Mouse (Mus musculus) limb, embryonic 10.5 days (tissue): ENCODE measurements around the gene Rtn4rl1. TPM values are rescaled to one million over a fixed set of nuclear protein-coding genes. Genes with fewer than 3 reads are reported as not detected.
"Not testable (repeated sequence)": the region's sequence is repeated elsewhere in the genome, so short reads cannot be mapped to it uniquely, and the experiment has no call there.

ENCODE experiments used
- DNase-seq: peaks from one replicate; pipeline ENCODE4 v3.0.0-alpha.2; 2017; ENCODE audit warnings: low spot score
- H3K27ac ChIP-seq: fragments of 300-500 bp; sonication (generic); 2 replicates; pipeline ENCODE4 v1.5.1; 2016; ENCODE audit warnings: mild to moderate bottlenecking
- H3K27me3 ChIP-seq: fragments of 300-500 bp; sonication (generic); 2 replicates; pipeline ENCODE4 v1.6.1; 2016; ENCODE audit warnings: low read depth, mild to moderate bottlenecking; ENCODE audit not compliant: poor library complexity, severe bottlenecking
- H3K36me3 ChIP-seq: fragments of 300-500 bp; sonication (generic); 2 replicates; pipeline ENCODE4 v1.6.1; 2016; ENCODE audit warnings: mild to moderate bottlenecking, moderate library complexity
- H3K4me1 ChIP-seq: fragments of 300-500 bp; sonication (generic); 2 replicates; pipeline ENCODE4 v1.6.1; 2016
- H3K4me3 ChIP-seq: fragments of 300-500 bp; sonication (generic); 2 replicates; pipeline ENCODE4 v1.5.1; 2016; ENCODE audit warnings: mild to moderate bottlenecking, moderate library complexity
- H3K9me3 ChIP-seq: fragments of 300-500 bp; sonication (generic); replicated peaks from 2 replicates; pipeline ENCODE4 v1.6.1; 2016; ENCODE audit warnings: mild to moderate bottlenecking
- WGBS: fragments of 180-500 bp; shearing (Covaris S2); methylation state at CpG from one replicate; pipeline ENCODE4 v1.1.7; 2016; 5-methylcytosine and 5-hydroxymethylcytosine counted together
- polyA plus RNA-seq: library from polyadenylated mRNA; unstranded; fragments of >200 nt; fragmentation: Nextera tagmentation; extraction: Ambion mirVana; gene quantifications from 2 replicates; pipeline ENCODE4 v1.2.1, GENCODE M21; 2016

Gene Rtn4rl1
- polyA plus RNA-seq, 1 experiment from 2014 or later: 0.90 TPM

DNA sequence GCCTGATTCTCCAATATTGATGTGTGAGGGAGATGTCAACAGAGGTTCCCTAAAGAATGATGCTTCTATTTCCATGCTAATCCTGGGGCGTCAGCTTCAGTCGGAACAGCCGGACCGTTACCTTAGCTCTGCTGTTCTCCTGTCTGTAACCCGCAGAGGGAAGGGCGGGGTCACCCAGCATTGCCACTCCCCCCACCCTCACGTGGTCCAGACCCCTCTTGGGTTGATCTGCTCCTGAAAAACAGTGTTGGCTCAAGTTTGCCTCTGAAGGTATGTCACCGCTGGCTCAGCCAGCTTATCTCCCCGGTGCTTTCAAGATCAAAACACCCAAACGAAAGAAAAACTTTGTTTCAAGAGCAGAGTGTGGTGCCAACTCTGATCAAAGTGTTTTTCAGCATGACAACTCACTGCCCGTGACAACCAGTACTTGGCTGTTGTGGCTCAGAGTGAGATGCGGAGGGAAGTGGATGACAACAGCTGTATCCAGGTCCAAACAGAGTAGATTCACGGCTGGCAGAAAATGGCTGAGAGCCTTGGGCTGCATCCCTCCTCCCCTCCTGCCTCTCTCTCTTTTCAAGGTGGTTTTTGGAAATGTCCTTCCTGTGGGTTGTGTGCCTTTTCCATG, 89.0 kb downstream of the Rtn4rl1 start:
- WGBS: 10% methylated on average over 13 of the region's 13 CpGs
- no peaks in the 10 kb centered on the region for H3K9me3 ChIP-seq
- DNase-seq: peak; percentile 56
- peaks cover 52% of the 10 kb centered on the region for H3K27me3 ChIP-seq
- no peaks in the 10 kb centered on the region for H3K36me3 ChIP-seq
- H3K4me1 ChIP-seq: peaks cover 52% of the 10 kb centered on the region
- H3K4me3 ChIP-seq: peak overlapping the region; percentile 37
- no peak overlapping the region for H3K27ac ChIP-seq

DNA sequence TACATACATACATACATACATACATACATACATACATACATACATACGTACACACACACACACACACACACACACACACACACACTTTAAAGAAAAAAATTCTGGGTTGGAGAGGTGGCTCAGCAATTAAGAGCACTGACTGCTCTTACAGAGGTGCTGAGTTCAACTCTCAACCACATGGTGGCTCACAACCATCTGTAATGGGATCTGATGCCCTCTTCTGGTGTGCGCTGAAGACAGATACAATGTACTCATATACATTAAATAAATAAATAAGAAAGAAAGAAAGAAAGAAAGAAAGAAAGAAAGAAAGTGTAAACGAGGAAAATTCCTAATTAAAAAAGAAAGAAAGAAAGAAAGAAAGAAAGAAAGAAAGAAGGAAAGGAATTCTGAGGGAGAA, 90.2 kb downstream of the Rtn4rl1 start:
- not testable (repeated sequence) for H3K9me3 ChIP-seq, H3K36me3 ChIP-seq, H3K4me3 ChIP-seq, H3K27ac ChIP-seq, DNase-seq
- Histone ChIP-seq H3K4me1 (peaks cover 43% of the 10 kb centered on the region), H3K27me3 (peaks cover 59% of the 10 kb centered on the region)
- WGBS: 76% methylated on average over 3 of the region's 3 CpGs

DNA sequence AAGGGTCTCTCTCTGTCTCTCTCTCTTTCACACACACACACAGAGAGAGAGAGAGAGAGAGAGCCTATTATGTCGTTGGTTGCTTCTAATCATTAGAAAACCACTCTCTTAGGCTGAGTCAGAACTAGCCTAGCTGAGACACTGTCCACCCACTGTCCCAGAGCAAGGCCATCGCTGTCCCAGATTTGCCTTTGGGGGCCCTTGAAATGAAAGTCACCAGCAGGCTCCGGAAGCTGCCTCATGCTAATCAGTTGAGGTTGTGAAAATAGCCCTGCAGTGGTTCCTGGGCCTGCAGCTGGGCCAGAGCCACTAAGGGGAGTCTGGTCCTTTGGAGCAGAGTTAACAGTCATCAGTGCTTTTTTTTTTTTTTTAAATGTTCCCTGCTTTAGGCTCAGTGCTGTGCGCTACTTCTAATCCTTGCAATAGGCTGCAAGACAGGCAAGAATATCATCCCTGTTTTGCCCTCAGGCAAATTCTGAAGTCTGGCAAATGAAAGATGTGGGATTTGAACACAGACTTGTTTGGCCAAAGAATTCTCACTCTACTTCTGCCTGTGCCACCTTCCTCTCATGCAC, 92.4 kb downstream of the Rtn4rl1 start:
- Histone ChIP-seq H3K27ac (no peak overlapping the region), H3K4me1 (peaks cover 21% of the 10 kb centered on the region), H3K4me3 (no peak overlapping the region), H3K36me3 (no peaks in the 10 kb centered on the region), H3K9me3 (no peaks in the 10 kb centered on the region), H3K27me3 (peaks cover 50% of the 10 kb centered on the region)
- no peak for DNase-seq
- 45% methylated on average over 4 of the region's 4 CpGs for WGBS

DNA sequence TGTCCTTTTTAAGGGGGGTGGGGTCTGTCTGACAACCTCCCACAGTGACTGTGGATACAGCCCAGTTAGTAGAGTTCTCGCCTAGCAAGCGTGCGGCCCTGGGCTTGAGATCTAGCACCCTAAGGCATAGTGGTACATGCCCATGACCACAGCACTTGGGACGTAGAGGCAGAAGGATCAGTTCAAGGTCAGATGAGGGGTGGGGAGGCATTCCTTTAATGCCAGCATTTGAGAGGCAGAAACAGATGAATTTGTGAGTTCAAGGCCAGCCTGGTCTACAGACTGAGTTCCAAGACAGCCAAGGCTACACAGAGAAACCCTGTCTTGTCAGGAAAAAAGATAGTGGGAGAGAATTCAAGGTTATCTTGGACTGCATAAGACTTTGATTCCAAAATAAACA, 93.3 kb downstream of the Rtn4rl1 start:
- Histone ChIP-seq H3K4me3 (no peak overlapping the region), H3K4me1 (peaks cover 18% of the 10 kb centered on the region), H3K9me3 (no peaks in the 10 kb centered on the region), H3K27ac (no peak overlapping the region), H3K27me3 (peaks cover 50% of the 10 kb centered on the region), H3K36me3 (no peaks in the 10 kb centered on the region)
- WGBS: 90% methylated on average over 4 of the region's 4 CpGs
- DNase-seq: no peak

DNA sequence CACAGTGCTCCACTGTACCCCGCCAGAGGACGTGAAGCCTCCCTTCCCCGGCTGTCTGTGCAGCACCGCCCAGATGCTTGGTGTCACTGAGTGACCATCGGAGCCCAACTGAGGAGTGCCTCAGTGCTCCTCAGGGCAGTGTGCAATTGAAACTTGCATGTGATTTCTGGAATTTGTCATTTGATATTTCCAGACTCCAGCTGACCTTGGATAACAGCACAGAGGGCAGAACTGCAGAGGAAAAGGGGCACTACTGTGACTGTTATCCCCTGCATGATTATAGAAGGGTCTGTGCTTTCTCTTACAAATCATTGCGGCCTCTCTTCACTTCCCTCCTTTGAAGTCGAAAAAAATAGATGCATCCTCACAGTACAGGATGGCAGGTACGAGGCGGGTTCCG, 94.4 kb downstream of the Rtn4rl1 start:
- WGBS: 80% methylated on average over 10 of the region's 10 CpGs
- Histone ChIP-seq H3K27ac (no peak overlapping the region), H3K9me3 (no peaks in the 10 kb centered on the region), H3K27me3 (peaks cover 50% of the 10 kb centered on the region), H3K4me1 (peaks cover 11% of the 10 kb centered on the region), H3K36me3 (no peaks in the 10 kb centered on the region), H3K4me3 (no peak overlapping the region)
- no peak for DNase-seq

DNA sequence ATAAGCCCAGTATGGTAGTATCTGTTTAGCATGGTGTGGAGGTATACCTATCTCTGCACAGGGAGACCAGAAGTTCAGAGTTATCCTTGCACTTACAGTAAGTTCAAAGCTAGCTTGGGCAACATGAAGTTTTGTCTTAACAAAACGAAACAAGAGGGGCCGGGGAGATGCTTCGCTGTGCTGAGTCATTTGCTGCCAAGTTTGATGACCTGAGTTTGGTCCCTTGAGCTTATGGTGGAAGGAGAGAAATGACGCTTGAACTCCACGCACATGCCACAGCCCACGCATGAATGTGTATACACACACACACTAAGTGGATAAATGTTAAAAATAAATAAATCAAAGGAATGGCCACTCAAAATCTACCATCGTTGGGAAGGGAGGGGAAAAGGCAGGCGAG, 94.9 kb downstream of the Rtn4rl1 start:
- Histone ChIP-seq H3K27me3 (peaks cover 50% of the 10 kb centered on the region), H3K27ac (no peak overlapping the region), H3K4me1 (peaks cover 10% of the 10 kb centered on the region; the same call in 1 of the 2 replicates), H3K9me3 (no peaks in the 10 kb centered on the region), H3K4me3 (no peak overlapping the region), H3K36me3 (no peaks in the 10 kb centered on the region)
- DNase-seq: no peak
- 90% methylated on average over 8 of the region's 8 CpGs for WGBS

DNA sequence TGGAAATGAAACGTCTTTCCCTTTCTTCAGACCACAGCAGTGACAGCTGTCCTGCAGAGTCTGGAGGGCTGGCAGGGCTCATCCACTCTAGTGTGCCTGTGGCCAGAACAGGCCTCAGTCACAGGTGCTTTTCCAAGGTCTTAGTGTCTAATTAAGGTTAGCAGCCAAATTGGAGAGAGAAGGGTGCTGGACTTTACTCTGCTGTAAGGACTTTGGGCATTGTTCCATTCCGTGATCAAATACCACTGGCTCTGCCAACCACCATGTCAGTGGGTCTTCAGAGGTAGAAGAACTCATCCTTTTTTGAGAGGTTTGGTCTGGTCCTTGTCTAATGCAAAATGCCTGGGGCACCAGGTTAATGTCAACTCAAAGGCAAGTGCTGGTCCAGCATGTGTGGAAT, 95.5 kb downstream of the Rtn4rl1 start:
- Histone ChIP-seq H3K4me3 (no peak overlapping the region), H3K4me1 (peaks cover 12% of the 10 kb centered on the region; the same call in 1 of the 2 replicates)

DNA sequence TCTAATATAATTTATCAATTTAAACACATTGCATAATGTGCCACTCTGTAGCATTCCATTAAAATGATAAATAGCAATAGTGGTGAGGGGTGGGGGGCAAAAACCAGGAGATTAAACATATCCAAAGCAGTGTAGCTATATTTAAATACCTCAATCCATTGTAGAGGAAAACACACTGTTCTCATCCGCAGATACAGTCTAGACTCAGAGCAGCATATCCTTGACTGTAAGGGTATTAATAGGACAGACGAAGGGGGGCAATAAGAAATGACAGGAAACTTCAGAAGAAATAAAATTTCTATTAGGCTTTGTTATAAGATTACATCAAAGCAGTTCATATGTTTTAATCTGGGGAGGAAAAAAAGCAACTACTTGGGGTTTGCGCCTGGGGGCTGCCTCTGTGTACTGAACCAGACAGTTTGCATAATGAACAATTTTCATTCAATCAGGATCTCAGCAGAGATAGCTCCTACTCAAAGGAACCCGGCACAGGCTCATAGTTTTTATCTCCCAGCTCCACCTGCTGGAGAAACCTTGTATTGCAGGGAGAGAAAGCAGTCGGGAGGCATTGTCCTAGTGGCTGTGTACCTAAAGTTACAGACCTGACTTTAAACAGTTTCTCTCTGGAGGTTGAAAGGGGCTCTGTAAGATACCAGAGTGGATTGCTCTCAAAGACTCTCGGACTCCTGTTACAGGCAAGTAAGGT, 97.1 kb downstream of the Rtn4rl1 start:
- H3K9me3 ChIP-seq: no peaks in the 10 kb centered on the region
- DNase-seq: peak; percentile 88
- H3K4me1 ChIP-seq: peaks cover 15% of the 10 kb centered on the region; the same call in 1 of the 2 replicates
- WGBS: 20% methylated on average over 6 of the region's 6 CpGs
- no peak overlapping the region for H3K4me3 ChIP-seq
- H3K36me3 ChIP-seq: no peaks in the 10 kb centered on the region
- H3K27me3 ChIP-seq: peaks cover 47% of the 10 kb centered on the region
- H3K27ac ChIP-seq: no peak overlapping the region

More for the DNA sequence above, 95.5 kb downstream of the Rtn4rl1 start:
- no peaks in the 10 kb centered on the region for H3K36me3 ChIP-seq
- H3K9me3 ChIP-seq: no peaks in the 10 kb centered on the region
- 60% methylated on average over 2 of the region's 2 CpGs for WGBS
- no peak for DNase-seq
- peaks cover 50% of the 10 kb centered on the region for H3K27me3 ChIP-seq
- H3K27ac ChIP-seq: no peak overlapping the region

DNA sequence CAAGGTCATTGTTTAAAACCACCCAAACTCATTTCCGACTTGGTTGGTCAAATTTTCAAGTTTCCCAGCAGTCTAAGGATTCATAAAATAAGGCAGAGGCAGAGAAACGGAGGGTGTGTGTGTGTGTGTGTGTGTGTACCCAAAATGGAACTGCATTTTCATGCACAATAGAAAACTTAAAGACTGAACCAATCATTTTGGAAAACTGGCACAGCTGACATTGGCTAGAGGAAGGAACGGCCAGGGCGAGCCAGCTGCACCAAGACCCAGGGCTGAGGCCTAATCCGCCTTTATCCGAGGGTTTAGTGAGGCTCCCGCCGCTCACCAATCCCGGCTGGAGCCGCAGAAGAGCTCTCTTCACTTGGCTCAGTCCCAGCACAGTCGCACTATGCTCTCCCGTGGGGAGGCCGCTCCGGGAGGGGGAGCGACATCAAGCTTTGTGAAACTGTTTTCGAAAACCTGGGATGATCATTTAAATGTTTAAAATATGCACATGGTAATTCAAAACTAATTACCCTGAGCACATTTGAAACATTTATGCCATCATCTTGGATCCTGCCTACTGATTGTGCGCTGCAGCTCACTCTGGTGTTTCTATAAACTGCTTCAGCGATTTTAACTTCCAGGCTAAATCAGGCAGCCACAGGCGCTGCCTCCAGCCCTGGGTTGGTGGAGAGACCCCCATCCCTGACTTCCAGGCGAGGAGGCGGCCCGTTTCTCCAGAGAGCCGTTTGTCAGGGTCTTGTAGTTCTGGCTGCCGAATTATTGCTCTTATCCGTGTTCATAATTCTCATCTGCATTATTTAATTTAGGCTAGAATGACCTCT, 98.0 kb downstream of the Rtn4rl1 start:
- DNase-seq: no peak
- Histone ChIP-seq H3K27ac (peak overlapping the region; percentile 33; the same call in 1 of the 2 replicates), H3K4me1 (peaks cover 15% of the 10 kb centered on the region; the same call in 1 of the 2 replicates), H3K4me3 (0 out of 2 replicates have a peak overlapping the region, but pooled peaks have one; percentile 7), H3K36me3 (no peaks in the 10 kb centered on the region), H3K9me3 (no peaks in the 10 kb centered on the region), H3K27me3 (peaks cover 47% of the 10 kb centered on the region)
- WGBS: 35% methylated on average over 25 of the region's 25 CpGs

DNA sequence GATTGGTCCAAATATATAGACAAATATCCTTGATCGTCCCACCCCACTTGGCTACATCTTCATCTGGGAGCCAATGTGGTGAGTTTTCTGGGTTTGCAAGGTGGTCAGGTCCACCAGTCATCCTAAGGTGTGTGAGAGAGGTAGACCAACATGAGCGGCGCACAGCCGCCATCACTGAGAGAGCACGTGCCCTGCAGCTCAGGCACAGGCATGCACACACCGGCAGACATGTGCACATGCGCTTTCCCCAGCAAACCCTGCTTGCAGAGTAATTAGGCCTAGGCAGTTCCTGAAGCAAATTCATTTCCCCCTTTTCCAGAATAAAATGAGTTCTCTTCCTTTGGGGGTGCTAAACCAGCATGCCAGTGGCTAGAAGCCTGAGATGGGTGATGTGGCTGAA, 98.7 kb downstream of the Rtn4rl1 start:
- H3K4me3 ChIP-seq: no peak overlapping the region
- H3K27me3 ChIP-seq: peaks cover 47% of the 10 kb centered on the region
- no peaks in the 10 kb centered on the region for H3K9me3 ChIP-seq
- peaks cover 15% of the 10 kb centered on the region; the same call in 1 of the 2 replicates for H3K4me1 ChIP-seq
- no peak overlapping the region for H3K27ac ChIP-seq
- WGBS: 85% methylated on average over 7 of the region's 7 CpGs
- H3K36me3 ChIP-seq: no peaks in the 10 kb centered on the region
- DNase-seq: no peak

DNA sequence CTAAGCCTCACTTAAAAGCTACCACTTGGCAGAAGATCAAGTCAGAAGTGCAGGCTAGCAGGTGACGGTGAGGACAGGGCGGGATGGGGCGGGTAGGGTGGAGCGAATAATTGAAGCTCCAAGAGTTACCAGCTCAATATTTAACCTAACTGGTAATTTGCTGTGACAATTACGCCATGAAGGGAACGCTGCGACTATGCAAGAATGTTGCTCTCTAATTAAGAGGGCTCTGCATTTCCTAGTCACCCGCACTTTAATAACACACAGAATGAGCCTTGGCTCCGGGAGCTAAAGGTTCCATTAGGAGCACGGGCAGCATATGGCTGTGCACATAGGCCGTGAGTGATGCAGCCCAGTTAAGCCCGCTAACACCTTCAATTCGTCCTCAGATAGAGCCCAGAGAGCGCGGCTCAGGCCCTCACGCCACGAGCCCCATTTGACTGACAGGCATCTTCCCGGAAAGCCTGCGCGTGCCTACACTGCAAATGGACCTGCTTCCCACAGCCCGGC, 100.3 kb downstream of the Rtn4rl1 start:
- WGBS: 43% methylated on average over 21 of the region's 21 CpGs
- Histone ChIP-seq H3K4me3 (no peak overlapping the region), H3K9me3 (no peaks in the 10 kb centered on the region), H3K4me1 (peaks cover 20% of the 10 kb centered on the region; the same call in 1 of the 2 replicates), H3K27me3 (peaks cover 39% of the 10 kb centered on the region), H3K36me3 (peaks cover 1% of the 10 kb centered on the region; the same call in 1 of the 2 replicates), H3K27ac (no peak overlapping the region)
- no peak for DNase-seq

DNA sequence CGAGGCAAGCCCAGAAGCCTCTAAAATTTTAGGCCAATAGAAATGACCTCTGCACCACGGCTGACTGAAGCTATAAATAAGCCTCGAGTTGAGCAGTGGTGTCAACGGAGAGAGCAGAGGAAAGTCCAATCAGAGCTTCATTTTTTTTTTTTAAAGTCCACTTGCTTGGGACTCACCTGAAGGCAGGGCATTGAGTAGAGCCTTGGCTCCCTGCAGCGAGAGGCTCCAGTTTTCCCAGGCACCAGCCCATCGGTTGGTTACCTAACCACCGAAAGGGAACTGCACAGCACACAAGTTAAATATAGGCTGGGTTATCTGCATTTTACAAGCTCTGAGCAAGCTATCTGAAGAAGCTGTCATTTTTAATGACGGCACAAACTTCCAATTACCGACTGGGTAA, 101.3 kb downstream of the Rtn4rl1 start:
- H3K36me3 ChIP-seq: peaks cover 11% of the 10 kb centered on the region
- DNase-seq: no peak
- no peak overlapping the region for H3K27ac ChIP-seq
- H3K4me3 ChIP-seq: no peak overlapping the region
- H3K9me3 ChIP-seq: no peaks in the 10 kb centered on the region
- peaks cover 37% of the 10 kb centered on the region for H3K27me3 ChIP-seq
- peaks cover 20% of the 10 kb centered on the region; the same call in 1 of the 2 replicates for H3K4me1 ChIP-seq
- WGBS: 79% methylated on average over 9 of the region's 9 CpGs
